Mouse (Mus musculus): ENCODE results near the gene Spata48.

GRCm38 (mm10) chr11:11546903-11547511 is 85.1 kb downstream of the Spata48 start:
- TF ChIP-seq POLR2A (IDR thresholded peaks at IDR 0.05; ENCODE audit: control insufficient read depth in 1 of 2, insufficient read depth in 1 of 2, low read depth in 1 of 2, low read length in 2 of 2, poor library complexity in 1 of 2) = no peak
- no peak for TF ChIP-seq CTCF (IDR thresholded peaks at IDR 0.05 in 2 of 3, conservative IDR thresholded peaks at IDR 0.05 in 1 of 3; ENCODE audit: control insufficient read depth in 1 of 3, insufficient read depth in 1 of 3, low read depth in 2 of 3, low read length in 3 of 3, poor library complexity in 1 of 3, severe bottlenecking in 1 of 3)
- TF ChIP-seq MYC (IDR thresholded peaks at IDR 0.05; ENCODE audit: low read depth, low read length) = no peak
- TF ChIP-seq USF1 (IDR thresholded peaks at IDR 0.05; ENCODE audit: low read depth, low read length) = no peak
- TF ChIP-seq CHD2 (IDR thresholded peaks at IDR 0.05; ENCODE audit: low read length) = no peak
- no peak for TF ChIP-seq POLR2AphosphoS2 (IDR thresholded peaks at IDR 0.05; ENCODE audit: low read length)
- no peak for TF ChIP-seq ZC3H11A (IDR thresholded peaks at IDR 0.05; ENCODE audit: low read depth, low read length)
- no peak for TF ChIP-seq USF2 (IDR thresholded peaks at IDR 0.05; ENCODE audit: borderline replicate concordance in 1 of 2, insufficient read depth in 1 of 2, low read depth in 1 of 2, low read length in 2 of 2)
- no peak for TF ChIP-seq ZMIZ1 (IDR thresholded peaks at IDR 0.05; ENCODE audit: low read depth, low read length)
- no peak for TF ChIP-seq KAT2A (conservative IDR thresholded peaks at IDR 0.05; ENCODE audit: low read depth, low read length)
- TF ChIP-seq GATA1 (IDR thresholded peaks at IDR 0.05; ENCODE audit: low read depth, low read length) = peak; percentile 29; the same call in 1 of the 2 replicates
